Mouse (Mus musculus): ENCODE measurements around the gene Lrpprc.

DNA sequence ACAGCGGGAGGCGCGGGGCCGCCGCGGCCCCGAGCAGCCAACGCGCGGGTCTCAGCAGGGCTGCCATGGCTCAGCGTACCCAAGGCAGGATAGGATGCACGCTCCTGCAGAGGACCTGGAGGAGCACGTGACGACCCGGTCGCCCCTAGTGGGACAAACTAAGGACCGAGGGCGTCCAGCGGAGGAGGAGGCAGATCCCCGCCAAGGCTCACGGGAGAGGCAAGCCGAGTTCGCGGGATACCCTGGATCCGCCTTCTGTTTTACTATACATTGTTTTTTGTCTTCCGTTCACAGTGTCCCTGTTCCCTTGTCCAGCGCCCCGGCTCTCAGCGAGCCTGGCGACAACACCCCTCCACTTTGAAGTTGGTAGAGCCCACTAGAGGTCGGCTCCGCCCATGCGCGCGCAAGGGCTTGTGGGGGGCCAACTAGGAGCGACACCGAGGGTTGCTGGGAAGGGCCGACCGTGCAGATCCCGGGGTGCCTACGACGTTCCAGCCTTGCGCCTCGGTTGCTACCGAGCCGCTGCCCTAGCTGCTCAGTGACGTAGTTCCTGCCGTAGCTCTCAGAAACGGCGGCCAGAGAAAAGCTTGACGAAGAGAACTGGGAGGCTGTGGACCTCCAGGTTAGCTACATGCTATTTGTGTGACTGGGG, at the start of gene Lrpprc:
- 0 out of 2 replicates have a peak, but pooled peaks have one; percentile 25 for TF ChIP-seq CTCF (IDR thresholded peaks at IDR 0.05; ENCODE audit: low read depth)
- peak; percentile 54 for TF ChIP-seq EP300 (IDR thresholded peaks at IDR 0.05; ENCODE audit: low read depth)
